Mouse (Mus musculus): ENCODE measurements at regions not wholly inside any gene's neighbourhood (a gene's known extent, or its start where the extent isn't known, plus 50 kb on each side); places are given as distances from the start of the nearest gene placed in this dataset.

DNA sequence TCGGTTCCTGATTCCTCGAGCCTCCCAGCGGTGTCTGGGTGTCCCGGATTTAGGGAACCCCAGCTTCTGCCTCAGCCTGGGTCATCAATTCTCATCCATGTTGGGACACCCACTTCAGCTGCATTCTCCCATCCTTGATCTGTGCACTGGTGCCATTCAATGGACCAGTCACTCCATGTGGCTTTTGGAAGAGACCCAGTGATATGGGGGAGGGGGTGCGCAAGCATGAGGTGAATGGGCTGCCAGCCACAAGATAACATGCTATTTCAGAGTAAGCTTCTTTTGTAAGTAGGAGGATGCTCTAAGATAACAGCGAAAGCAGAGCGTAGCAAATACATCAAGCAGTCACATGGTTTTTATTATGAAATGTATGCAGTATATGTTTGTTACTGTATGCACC, 963.1 kb downstream of the 4930447A16Rik start:
- TF ChIP-seq CTCF (IDR thresholded peaks at IDR 0.05) = no peak
- TF ChIP-seq EP300 (IDR thresholded peaks at IDR 0.05) = no peak

Measured in lung, postnatal 0 days (tissue).